Mouse (Mus musculus): ENCODE measurements around the gene Zfp386. TPM values are rescaled to one million over a fixed set of nuclear protein-coding genes. Genes with fewer than 3 reads are reported as not detected.

The Zfp386 gene
- 38.2 and 42.6 TPM in 2 replicates for polyA plus RNA-seq (2012; rRNA removed)

GRCm38 (mm10) chr12:116047440-116048377 lies at the start of gene Zfp386:
TSS of gene Zfp386 (plus strand) at chr12:116047724.

GRCm38 (mm10) chr12:116077074-116077854 lies 29.7 kb downstream of the Zfp386 start, which contains the start of gene Vipr2:
TSS of gene Vipr2 (plus strand) at chr12:116077726.

Other genes starting within 250 kb of the Zfp386 start
- 2.1 and 2.3 TPM in 2 replicates for gene Vipr2, start 30.0 kb downstream of the Zfp386 start, polyA plus RNA-seq (2012; rRNA removed)
- 16.0 and 18.4 TPM in 2 replicates for gene Wdr60, start 215.3 kb downstream of the Zfp386 start, polyA plus RNA-seq (2012; rRNA removed)
- gene Gm11027, start 227.7 kb downstream of the Zfp386 start, polyA plus RNA-seq (2012; rRNA removed), result not detected in 2 replicates
- gene Esyt2, start 233.5 kb downstream of the Zfp386 start, polyA plus RNA-seq (2012; rRNA removed), result 11.1 and 12.4 TPM in 2 replicates

Data from central nervous system, embryonic 14 days (tissue).